Mouse (Mus musculus) kidney, adult 10 weeks (tissue): ENCODE measurements around the gene Col12a1. TPM values are rescaled to one million over a fixed set of nuclear protein-coding genes. Genes with fewer than 3 reads are reported as not detected.

Source experiments
- polyA plus RNA-seq: library from polyadenylated mRNA; stranded (reverse); fragments of 350-450 nt; fragmentation: Illumina TruSeq; extraction: RNeasy Lipid Tissue Mini Kit (QIAGEN cat#74804); gene quantifications from one replicate; pipeline ENCODE4 v1.2.3, GENCODE M21; 2014; ENCODE audit warnings: low read depth, low replicate concordance

The Col12a1 gene
- polyA plus RNA-seq, result 6.1 TPM

DNA sequence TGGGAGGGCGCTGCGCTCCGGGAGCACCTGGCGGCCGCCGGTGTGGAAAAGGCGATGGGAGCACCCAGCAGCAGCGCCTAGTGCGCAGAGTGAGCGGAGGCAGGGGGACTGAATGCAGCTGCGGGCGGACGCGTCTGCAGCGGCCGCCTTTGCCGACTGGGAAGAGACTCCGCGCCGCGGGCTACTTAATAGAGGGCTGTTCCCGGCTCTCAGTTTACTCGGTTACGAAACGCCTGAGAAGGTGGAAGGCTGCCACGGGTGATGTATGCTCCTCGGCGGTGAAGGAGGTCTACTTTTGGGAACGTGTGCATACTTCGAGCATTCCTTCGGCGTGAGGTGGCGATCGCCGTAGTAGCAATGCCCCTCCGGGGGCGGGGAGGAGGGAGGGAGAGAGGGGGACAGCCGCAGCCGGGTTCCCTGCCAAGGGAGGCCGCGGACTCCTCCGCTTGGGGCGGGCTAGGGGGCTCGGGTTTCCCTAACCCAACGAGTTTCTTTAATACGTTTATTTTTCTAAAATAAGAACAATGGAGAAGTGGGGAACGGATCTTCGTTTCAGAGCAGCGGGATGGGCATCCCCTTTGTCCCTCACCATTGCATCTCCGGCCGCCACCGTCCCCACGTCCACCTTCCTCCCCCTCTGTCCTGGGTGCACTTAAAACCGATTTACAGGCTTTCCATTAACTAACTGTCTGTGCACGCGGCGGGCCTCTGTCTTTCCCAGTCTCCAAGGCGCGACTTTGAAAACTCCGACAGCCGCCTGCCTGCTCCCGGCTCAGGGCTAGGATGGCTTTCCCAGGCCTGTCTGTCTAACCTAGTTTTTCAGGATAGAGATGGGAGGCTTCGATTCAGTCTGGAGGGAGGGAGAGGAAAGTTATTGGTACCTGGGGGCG lies at the start of gene Col12a1:
Gene Col12a1 (minus strand): TSS at position 351 of the 890 bp plus-strand sequence.

DNA sequence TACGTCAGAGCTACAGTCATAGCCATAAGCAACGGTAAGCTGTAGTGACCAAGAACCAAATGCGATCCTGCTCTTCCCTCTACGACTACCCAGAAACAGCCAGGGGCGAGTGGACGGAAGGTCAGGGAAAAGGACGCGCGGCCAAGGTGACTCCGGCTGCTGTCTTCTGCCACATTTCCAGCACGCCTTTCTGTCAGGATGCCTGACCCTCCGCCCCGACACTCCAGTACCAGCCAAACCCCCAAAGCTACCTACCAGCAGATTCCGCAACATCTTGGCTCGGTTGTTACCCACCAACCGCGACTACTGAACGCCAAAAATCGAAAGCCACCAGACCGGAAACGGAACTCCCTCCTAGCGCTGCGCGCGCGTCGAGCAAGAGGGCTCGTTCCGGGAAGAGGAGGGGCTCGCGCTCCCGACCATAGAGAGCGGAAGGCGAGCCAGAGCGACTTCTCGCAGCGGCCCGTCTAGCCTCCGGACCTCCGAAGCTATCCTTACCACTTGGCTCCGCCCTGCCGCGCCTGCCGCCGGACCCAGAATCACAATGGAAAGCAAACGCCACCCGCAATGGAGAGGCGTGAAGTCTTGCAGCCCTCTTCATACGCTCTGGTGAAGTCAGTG lies 40.9 kb upstream of the Col12a1 start, which contains the start of gene Cox7a2:
Gene Cox7a2 (minus strand): TSS at position 494 of the 621 bp plus-strand sequence.

Other genes with a start within 250 kb of the Col12a1 start
- gene Cox7a2, start 41.0 kb upstream of the Col12a1 start, polyA plus RNA-seq, result 305 TPM
- 644 TPM for gene Tmem30a, start 74.7 kb upstream of the Col12a1 start, polyA plus RNA-seq